Mouse (Mus musculus): Measurements from ENCODE around the gene Mark2. TPM values are rescaled to one million over a fixed set of nuclear protein-coding genes. Genes with fewer than 3 reads are reported as not detected.

Gene Mark2
- polyA plus RNA-seq, 1 experiment from 2014 or later, result 38.2 TPM

GRCm38 (mm10) chr19:7304801-7305200, 36.9 kb downstream of the Mark2 start:
- Histone ChIP-seq H3K4me3 (no peak overlapping the region), H3K27me3 (no peaks in the 10 kb centered on the region), H3K4me2 (replicated peaks) (no peak overlapping the region), H3K9ac (no peak overlapping the region), H3K4me1 (peaks cover 36% of the 10 kb centered on the region), H3K27ac (peak overlapping the region; percentile 28; the same call in 1 of the 2 replicates), H3K36me3 (peaks cover 4% of the 10 kb centered on the region), H3K9me3 (no peaks in the 10 kb centered on the region)
- 70% methylated on average over 2 of the region's 2 CpGs for WGBS
- no peak for ATAC-seq (ENCODE audit: low FRiP score, low read depth)

- no peaks in the 10 kb centered on the region for H3K9me3 ChIP-seq
- H3K4me3 ChIP-seq, result no peak overlapping the region
- H3K4me1 ChIP-seq, result peaks cover 27% of the 10 kb centered on the region
- H3K36me3 ChIP-seq, result peaks cover 10% of the 10 kb centered on the region
- no peak overlapping the region for H3K9ac ChIP-seq
- H3K27me3 ChIP-seq, result no peaks in the 10 kb centered on the region
- no peak for ATAC-seq (ENCODE audit: low FRiP score, low read depth)
- H3K4me2 ChIP-seq (replicated peaks), result no peak overlapping the region
- no peak overlapping the region for H3K27ac ChIP-seq
- WGBS, result 73% methylated on average over 6 of the region's 6 CpGs
These were observed 37.9 kb downstream of the Mark2 start for GRCm38 (mm10) chr19:7303796-7304195.

DNA sequence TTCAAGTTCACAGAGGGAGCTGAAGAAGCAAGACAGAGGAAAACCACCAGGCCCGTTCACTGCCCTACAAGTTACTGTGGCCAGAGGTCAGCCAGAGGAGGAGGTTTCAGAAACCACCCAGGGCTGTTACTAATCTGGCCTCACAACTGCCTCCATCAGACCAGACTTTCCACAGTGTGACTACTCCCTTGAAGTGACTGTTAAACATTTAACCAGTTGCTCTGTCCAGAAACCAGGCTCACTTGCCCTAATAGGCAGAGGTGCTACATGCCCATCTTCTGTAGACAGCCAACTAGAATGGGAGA, 39.2 kb downstream of the Mark2 start:
- 61% methylated on average over 1 of the region's 1 CpGs for WGBS
- H3K4me2 ChIP-seq (replicated peaks), result no peak overlapping the region
- no peak overlapping the region for H3K27ac ChIP-seq
- ATAC-seq (ENCODE audit: low FRiP score, low read depth), result no peak
- H3K4me3 ChIP-seq, result no peak overlapping the region
- H3K9me3 ChIP-seq, result no peaks in the 10 kb centered on the region
- H3K27me3 ChIP-seq, result no peaks in the 10 kb centered on the region
- H3K9ac ChIP-seq, result no peak overlapping the region
- peaks cover 14% of the 10 kb centered on the region for H3K4me1 ChIP-seq
- peaks cover 11% of the 10 kb centered on the region; the same call in 1 of the 2 replicates for H3K36me3 ChIP-seq

- peaks cover 9% of the 10 kb centered on the region for H3K4me1 ChIP-seq
- 85% methylated on average over 7 of the region's 7 CpGs for WGBS
- no peak overlapping the region for H3K9ac ChIP-seq
- no peaks in the 10 kb centered on the region for H3K9me3 ChIP-seq
- ATAC-seq (ENCODE audit: low FRiP score, low read depth), result no peak
- H3K36me3 ChIP-seq, result peaks cover 11% of the 10 kb centered on the region; the same call in 1 of the 2 replicates
- no peaks in the 10 kb centered on the region for H3K27me3 ChIP-seq
- H3K27ac ChIP-seq, result no peak overlapping the region
- H3K4me3 ChIP-seq, result no peak overlapping the region
- no peak overlapping the region for H3K4me2 ChIP-seq (replicated peaks)
These were observed 39.8 kb downstream of the Mark2 start for GRCm38 (mm10) chr19:7301647-7302492.

DNA sequence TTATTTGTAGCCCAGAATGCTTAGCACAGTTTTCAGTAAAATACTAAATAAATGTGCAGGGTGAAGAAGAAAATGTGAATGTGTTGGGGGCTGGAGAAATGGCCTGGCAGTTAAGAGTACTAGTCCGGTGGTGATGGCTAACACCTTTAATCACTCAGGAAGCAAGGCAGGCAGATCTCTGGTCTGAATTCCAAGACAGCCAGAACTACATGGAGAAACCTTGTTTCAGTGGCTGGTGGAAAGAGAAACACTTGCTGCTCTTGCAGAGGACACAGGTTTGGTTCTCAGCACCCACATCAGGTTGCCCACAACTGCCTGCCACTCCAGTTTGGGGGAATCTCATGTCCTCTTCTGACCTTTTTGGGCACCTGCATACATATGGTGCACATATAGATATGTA, 41.6 kb downstream of the Mark2 start:
- Histone ChIP-seq H3K27ac (no peak overlapping the region), H3K9ac (no peak overlapping the region), H3K4me2 (replicated peaks) (no peak overlapping the region), H3K4me1 (peaks cover 13% of the 10 kb centered on the region), H3K4me3 (no peak overlapping the region), H3K27me3 (no peaks in the 10 kb centered on the region), H3K36me3 (peaks cover 11% of the 10 kb centered on the region; the same call in 1 of the 2 replicates), H3K9me3 (no peaks in the 10 kb centered on the region)
- ATAC-seq (ENCODE audit: low FRiP score, low read depth), result no peak
- WGBS, result 83% methylated on average over 1 of the region's 1 CpGs

DNA sequence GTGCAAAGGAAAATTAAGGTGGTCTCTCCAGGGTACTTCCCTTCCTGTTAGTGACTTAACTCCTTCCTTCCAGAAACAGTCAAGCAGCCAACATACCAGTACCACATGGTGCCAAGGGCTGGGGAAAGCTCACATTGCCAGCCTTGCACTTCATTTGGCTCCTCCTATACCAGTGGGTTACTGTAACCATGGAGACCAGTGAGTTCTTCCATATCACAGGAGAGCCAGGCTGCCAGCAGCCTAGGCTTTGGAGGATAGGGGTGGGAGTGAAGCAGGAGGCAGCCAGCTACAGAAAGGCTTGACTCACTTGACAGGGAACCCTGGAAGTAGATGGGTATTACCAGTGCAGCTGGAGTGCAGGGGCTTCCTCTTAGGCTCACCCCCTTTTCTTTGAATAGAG, 42.6 kb downstream of the Mark2 start:
- H3K4me1 ChIP-seq, result peaks cover 20% of the 10 kb centered on the region
- no peaks in the 10 kb centered on the region for H3K27me3 ChIP-seq
- H3K4me3 ChIP-seq, result no peak overlapping the region
- H3K9me3 ChIP-seq, result no peaks in the 10 kb centered on the region
- H3K27ac ChIP-seq, result no peak overlapping the region
- H3K36me3 ChIP-seq, result peaks cover 11% of the 10 kb centered on the region; the same call in 1 of the 2 replicates
- no peak overlapping the region for H3K9ac ChIP-seq
- ATAC-seq (ENCODE audit: low FRiP score, low read depth), result no peak
- H3K4me2 ChIP-seq (replicated peaks), result no peak overlapping the region

- Histone ChIP-seq H3K9ac (no peak overlapping the region), H3K4me3 (no peak overlapping the region), H3K4me1 (peaks cover 42% of the 10 kb centered on the region), H3K4me2 (replicated peaks) (no peak overlapping the region), H3K27ac (no peak overlapping the region), H3K36me3 (peaks cover 16% of the 10 kb centered on the region; the same call in 1 of the 2 replicates), H3K9me3 (no peaks in the 10 kb centered on the region), H3K27me3 (no peaks in the 10 kb centered on the region)
- ATAC-seq (ENCODE audit: low FRiP score, low read depth), result no peak
- WGBS, result 83% methylated on average over 4 of the region's 4 CpGs
These were observed 45.7 kb downstream of the Mark2 start for GRCm38 (mm10) chr19:7295959-7296358.

DNA sequence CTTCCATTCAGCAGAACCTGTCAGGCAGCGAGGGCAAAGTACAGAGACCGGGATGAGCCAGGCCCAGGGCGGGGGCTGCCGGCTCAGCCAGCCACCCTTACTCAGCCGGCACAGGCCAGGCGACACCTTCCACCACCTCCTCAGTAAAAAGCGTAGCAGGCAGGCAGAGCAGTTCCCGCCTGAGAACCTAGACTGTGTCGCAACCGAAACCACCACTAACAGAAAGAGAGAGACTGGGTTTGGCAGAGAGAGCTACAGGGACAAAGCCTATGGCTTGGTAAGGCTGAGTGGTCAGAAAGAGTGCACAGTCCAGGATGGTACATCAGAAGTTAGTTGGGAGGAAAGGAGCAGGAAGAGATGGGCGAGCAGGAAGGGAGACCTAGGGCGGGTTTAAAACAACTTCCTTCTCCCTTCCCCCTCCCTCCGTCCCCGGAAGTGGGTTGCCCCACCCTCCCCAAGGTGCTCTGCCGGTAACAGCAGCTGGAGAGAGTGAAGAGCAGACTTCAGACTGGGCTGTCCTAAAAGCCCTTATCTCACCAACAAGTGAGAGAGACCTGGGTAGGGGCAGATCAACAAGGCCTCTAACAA, 46.5 kb downstream of the Mark2 start:
- Histone ChIP-seq H3K36me3 (peaks cover 18% of the 10 kb centered on the region; the same call in 1 of the 2 replicates), H3K4me3 (no peak overlapping the region), H3K9ac (0 out of 2 replicates have a peak overlapping the region, but pooled peaks have one; percentile 19), H3K27me3 (no peaks in the 10 kb centered on the region), H3K4me2 (replicated peaks) (peak overlapping the region; percentile 12; the same call in 1 of the 2 replicates), H3K27ac (peak overlapping the region; percentile 52), H3K4me1 (peaks cover 42% of the 10 kb centered on the region), H3K9me3 (no peaks in the 10 kb centered on the region)
- 54% methylated on average over 15 of the region's 15 CpGs for WGBS
- no peak for ATAC-seq (ENCODE audit: low FRiP score, low read depth)

DNA sequence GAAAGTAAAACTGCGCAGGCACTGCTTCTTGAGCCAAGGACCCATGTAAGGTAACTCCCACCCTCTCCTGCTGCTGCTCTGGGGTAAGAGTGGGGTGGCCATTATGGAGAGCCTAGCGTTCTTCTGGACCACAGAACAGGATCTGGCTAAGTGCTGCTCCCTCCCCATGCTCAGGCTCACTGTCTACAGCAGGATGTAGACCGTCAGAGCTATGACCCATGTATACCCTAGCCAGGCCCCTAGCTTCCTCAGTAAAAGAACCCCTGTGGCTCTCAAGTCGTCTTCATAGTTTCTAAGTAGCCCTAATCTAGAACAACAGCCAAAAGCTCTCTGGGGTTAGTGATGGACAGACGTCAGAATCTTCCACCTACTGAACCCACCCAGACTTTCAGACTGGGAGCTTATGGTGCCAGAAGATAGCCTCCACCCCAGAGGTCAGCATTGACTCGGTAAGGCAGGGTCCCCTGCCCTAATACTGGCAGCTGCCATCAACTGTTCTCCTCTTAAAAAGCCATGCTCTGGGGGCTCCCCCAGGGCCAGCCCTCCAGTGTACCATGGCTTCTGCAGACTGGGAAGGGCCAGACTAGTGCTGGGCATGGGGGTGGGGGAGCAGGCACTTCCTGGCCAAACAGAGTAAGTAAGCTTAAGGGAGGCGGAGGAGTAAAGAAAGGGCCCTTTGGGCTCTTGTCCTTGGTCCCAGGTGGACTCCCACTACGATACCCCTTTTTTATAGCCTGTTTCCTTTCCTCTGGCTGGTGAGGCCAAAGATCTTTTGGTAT, 47.4 kb downstream of the Mark2 start:
- Histone ChIP-seq H3K36me3 (peaks cover 15% of the 10 kb centered on the region; the same call in 1 of the 2 replicates), H3K9me3 (no peaks in the 10 kb centered on the region), H3K27me3 (no peaks in the 10 kb centered on the region), H3K9ac (0 out of 2 replicates have a peak overlapping the region, but pooled peaks have one; percentile 31), H3K27ac (no peak overlapping the region), H3K4me1 (peaks cover 42% of the 10 kb centered on the region), H3K4me2 (replicated peaks) (no peak overlapping the region), H3K4me3 (no peak overlapping the region)
- WGBS, result 64% methylated on average over 8 of the region's 8 CpGs
- ATAC-seq (ENCODE audit: low FRiP score, low read depth), result no peak

DNA sequence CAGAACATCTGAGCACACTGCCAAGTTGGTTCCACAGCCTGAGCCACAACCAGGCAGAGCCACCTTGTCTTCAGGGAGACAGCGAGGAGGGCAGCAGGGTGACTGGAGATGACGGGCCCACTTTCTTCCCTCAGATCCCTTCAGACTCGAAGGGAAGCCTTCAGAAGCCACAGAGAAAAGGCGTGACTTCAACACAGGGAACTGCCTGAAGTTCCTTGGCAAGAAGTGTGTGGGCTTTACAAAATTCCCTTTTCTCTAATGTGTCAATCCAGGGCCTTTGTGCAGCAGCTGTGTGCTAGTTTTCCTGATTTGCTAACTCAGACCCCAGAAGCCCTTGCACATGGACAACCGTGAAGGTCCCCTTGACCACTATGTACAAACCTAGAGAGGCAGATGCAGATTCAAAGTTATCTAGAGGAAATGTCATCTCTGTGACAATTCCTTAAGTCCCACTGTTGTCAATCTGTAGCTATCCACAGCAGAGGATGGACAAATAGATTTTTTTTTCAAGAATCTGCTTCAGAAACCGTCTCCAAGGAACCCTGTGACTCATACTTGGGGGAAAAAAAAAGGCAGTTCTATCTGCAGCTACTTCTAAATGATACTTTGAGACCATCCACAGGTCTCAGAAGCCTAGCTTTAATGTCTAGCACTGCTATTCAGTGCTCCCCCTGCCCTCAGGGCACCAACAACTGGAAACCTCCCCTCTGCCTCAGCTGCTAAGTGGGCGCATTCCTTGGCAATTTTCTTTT, 49.5 kb downstream of the Mark2 start:
- 77% methylated on average over 7 of the region's 7 CpGs for WGBS

GRCm38 (mm10) chr19:7289767-7290166, 51.9 kb downstream of the Mark2 start:
- Histone ChIP-seq H3K4me1 (peaks cover 30% of the 10 kb centered on the region), H3K36me3 (peaks cover 42% of the 10 kb centered on the region), H3K27me3 (no peaks in the 10 kb centered on the region), H3K4me3 (no peak overlapping the region), H3K27ac (no peak overlapping the region), H3K9ac (no peak overlapping the region), H3K9me3 (no peaks in the 10 kb centered on the region), H3K4me2 (replicated peaks) (no peak overlapping the region)
- ATAC-seq (ENCODE audit: low FRiP score, low read depth), result no peak
- WGBS, result 65% methylated on average over 2 of the region's 2 CpGs

More for the DNA sequence above, 49.5 kb downstream of the Mark2 start:
- H3K27me3 ChIP-seq, result no peaks in the 10 kb centered on the region
- H3K27ac ChIP-seq, result 0 out of 2 replicates have a peak overlapping the region, but pooled peaks have one; percentile 23
- H3K9ac ChIP-seq, result no peak overlapping the region
- H3K36me3 ChIP-seq, result peaks cover 19% of the 10 kb centered on the region
- no peak overlapping the region for H3K4me3 ChIP-seq
- no peak overlapping the region for H3K4me2 ChIP-seq (replicated peaks)
- peaks cover 42% of the 10 kb centered on the region for H3K4me1 ChIP-seq
- 0 out of 2 replicates have a peak, but pooled peaks have one; percentile 5 for ATAC-seq (ENCODE audit: low FRiP score, low read depth)
- no peaks in the 10 kb centered on the region for H3K9me3 ChIP-seq

All from limb, embryonic 13.5 days (tissue).